Mouse (Mus musculus) layer of hippocampus, postnatal 14 days (tissue): ENCODE results near the gene Ablim1. TPM values are rescaled to one million over a fixed set of nuclear protein-coding genes. Genes with fewer than 3 reads are reported as not detected.

Experiments
- DNase-seq, 2 experiments: peaks; one replicate each; pipeline ENCODE4 v3.0.0; 2021 to 2022; ENCODE audit warnings: low spot score in 2 of 2, mixed read lengths in 1 of 2
- total RNA-seq, 2 experiments: library from RNA; stranded (reverse); gene quantifications; 2 replicates each; pipeline ENCODE4 v1.2.3; 2021

Ablim1 gene
- total RNA-seq, 2 experiments from 2014 or later = 68.1 to 78.3 TPM

GRCm38 (mm10) chr19:57130591-57130990, 184.1 kb downstream of the Ablim1 start:
- DNase-seq = no peak

DNA sequence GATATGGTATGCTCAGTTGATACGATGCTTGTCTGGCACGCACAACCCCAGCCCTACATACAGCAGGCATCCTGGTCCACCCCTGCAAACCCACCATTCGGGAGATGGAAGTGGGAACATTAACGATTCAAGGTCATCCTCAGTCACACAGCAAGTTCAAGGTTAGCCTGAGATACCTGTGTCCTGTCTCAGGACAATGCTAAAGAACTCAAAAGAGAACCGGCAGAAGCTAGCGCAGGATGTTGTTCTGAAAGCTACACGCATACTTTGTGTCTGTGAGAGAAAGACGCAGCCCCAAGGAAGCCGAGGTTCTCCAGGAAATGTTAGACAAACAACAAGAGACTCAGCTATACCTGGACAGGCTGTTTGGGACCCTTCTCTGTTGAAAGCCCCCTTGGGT, 185.0 kb downstream of the Ablim1 start:
- DNase-seq = no peak

DNA sequence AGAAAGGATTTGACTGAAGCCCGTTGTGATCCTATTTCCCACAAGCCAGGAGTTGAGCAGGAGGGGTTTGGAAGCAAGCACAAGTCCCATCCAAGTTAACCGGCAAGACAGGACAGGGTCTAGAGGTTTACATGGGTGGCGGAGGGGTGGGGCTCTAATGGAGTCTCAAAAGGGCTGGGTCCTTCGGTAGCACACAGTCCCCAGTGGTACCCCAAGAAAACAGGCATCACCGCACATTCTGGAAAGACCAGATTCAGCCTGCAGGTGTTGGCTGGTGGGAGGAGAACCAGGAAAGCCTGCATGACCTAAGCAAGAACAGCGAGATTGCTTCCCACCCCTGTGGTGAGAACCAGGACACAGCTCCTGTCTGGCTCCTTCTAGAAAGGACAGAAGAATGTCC, 186.7 kb downstream of the Ablim1 start:
- no peak for DNase-seq

DNA sequence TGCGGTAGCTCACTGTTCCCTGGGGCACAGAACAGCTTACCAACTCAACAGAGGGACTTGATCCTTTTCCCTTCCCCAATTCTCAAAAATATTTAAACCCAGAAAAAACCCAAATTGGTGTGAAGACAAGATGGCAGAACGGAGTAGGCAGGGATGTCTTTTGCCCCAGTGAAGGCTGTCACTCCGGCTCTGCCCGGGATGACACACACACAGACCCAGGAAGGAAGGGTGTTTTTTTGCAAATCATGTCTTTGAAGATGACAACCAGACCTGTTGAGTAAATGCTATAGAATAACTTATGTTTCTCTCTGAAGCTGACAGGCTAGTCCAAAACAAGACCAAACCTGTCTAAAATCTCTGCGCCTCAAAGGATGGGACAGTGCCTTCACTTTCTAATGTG, 187.2 kb downstream of the Ablim1 start:
- DNase-seq = no peak

- DNase-seq = no peak
Measured at GRCm38 (mm10) chr19:57126950-57127349, 187.8 kb downstream of the Ablim1 start.

GRCm38 (mm10) chr19:57124906-57125305, 189.8 kb downstream of the Ablim1 start:
- no peak for DNase-seq

GRCm38 (mm10) chr19:57124138-57124519, 190.6 kb downstream of the Ablim1 start:
- DNase-seq = no peak

DNA sequence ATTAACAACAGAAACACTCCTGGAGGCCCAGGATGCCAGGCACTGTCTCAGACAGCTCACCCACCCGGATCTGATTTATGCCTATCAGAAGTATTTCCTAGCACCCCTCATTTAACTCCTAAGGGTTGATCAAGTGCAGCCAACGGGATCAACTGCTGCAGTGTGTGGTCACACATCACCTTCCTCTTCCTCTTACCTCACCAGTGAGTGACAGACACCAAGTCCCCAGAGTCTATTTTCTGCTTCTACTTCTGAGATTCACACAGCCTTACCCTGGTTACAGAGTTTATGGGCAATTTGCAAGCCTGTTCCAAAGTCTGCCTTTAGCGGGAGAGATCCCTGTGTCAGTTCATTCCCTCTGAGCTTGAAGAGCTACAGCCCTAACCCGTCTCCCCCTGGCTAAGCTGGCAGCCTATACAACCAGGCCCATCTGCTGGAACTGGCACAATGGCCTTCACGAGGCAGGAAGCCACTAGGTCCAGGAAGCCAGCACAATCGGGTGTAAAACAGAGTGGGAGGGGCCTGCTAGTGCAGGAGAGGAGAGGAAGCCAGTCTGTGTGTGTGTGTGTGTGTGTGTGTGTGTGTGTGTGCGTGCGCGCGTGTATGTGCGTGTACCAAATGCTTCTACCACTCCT, 191.1 kb downstream of the Ablim1 start:
- peak; percentile 49 to 68 for DNase-seq

- DNase-seq = no peak
Measured at GRCm38 (mm10) chr19:57122261-57122660, 192.5 kb downstream of the Ablim1 start.

DNA sequence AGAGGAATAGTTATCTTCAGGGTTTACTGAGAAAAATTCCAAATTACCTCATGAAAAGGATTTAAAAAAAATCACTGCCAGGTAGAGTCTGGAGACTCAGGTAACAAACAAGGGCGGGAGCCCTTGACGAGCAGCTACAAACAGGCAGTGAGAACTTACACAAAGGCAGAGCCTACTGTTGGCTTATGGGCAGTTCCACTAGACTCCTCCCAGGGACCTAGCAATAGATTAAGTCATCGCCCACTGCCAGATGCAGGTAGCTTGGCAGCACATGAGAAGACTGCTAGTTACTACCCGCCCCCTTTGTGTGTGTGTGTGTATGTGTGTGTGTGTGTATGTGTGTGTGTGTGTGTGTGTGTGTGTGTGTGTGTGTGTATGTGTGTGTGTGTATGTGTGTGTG, 193.7 kb downstream of the Ablim1 start:
- DNase-seq = no peak

DNA sequence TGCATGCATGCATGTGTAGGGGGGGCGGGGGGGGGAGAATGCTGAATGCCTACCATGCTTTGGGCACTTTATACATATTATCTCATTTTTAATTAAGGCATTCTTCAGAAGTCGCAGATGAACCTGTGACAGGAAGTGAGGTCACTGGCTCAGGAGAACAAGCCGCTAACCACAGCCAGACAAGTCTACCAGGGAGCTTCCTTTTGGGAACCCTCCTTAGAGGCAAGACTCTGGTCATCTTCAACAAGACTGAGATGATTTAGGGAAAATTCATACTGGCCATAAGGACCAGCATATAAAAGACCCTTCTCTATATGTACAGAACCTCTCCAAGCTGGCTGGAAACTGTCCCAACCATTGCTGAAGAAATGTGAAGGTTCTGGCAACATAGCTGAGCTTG, 195.1 kb downstream of the Ablim1 start:
- no peak for DNase-seq

DNA sequence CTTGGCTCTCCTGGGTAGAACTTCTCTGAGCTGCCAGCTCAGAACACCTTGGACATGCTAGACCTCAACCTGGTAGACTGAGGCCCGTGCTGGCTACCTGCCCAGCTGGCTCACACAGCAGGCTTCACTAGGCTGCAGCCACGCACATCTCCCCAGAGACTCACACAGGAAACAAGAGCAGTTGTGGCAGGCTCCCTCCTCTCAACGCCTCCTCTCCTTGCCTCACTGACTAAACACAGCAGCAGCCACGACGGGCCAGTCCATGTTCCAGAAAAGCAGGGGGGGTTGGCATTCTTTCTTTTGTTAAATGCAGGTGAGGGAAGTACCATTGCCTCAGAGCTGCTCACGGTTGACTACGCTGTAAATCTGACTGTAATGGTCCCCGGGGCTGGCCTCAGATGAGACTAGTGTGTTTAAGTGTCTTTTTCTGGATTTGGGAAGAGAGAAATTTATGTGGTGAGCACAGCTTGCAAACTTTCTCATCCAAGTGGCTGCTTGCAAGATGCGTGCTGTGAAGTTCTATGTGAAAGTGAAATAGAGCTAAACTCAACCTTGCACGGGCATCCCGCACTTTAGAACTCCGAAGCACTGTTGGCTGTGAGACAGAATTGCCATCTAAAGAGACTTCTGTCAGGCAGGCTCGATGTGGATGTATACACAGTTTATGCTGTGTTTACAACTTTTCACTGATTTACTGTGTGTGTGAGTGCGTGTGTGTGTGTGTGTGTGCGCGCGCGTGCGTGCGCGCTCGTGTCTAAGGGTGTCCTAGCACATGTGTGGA, 195.7 kb downstream of the Ablim1 start:
- DNase-seq = peak; percentile 53 to 56

DNA sequence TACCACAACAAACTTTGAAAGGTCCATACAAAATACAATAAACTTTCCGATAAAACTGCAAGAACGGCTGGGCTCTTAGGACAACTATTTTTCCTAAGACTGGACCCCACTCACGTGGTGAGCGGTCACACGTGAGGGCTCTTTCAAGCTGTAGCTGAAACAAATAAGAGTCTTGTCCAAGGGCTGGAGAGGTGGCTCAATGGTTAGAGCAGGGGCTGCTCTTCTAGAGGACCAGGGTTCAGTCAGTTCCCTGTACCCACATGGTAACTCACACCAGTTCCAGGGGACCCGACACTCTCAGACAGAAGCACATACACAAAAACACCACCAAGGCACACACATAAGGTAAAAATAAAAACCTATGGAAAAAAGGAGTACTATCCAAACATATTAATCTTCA, 197.0 kb downstream of the Ablim1 start:
- DNase-seq = no peak

DNA sequence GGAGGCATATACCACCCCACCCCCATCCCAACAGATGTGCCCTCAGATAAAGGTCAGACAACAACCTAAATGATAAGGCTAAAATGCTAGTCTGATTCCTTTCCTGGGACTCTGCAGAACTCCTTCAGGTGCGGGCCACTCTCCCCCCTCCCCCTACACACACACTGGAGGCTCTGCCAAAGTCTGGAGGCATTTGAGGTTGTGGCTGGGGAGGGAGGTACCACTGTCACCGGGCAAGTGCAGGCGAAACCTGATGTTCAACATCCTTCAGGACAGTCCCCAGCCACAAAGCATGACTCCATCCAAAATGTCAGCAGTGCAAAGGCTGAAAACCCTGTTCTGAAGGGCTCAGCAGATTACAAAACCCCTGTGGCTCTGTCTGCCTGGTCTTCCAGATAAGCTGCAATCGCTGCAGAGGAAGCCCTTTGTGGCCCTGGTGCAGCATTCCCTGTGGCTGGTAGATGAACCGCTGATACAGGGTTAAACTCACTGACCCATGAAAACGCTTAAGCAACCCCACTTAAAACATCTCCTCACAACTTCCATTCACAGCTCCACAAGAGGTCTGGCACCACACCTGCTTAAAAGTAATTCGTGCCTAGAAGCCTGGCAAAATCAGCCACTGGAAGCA, 197.7 kb downstream of the Ablim1 start:
- no peak for DNase-seq

GRCm38 (mm10) chr19:57115670-57116069, 199.0 kb downstream of the Ablim1 start:
- no peak for DNase-seq

DNA sequence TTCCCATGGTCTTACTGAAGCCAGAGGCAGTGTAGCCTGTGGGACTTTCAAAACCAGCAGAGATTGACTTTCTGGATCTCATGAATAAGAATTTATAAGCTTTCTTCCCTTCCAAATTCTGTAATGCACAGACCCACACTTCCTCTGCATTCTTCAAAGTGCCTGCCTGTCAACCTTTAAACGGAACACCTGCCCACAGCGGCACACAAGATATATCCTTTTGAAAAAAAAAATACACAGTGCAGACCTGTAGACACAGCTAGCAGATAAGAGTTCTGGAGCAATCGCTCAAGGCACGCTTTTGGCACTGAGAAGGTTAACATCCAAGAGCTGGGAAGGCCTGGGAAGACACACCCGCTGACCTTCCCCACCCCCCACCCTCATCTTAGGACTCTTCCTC, 199.8 kb downstream of the Ablim1 start:
- DNase-seq = no peak

- no peak for DNase-seq
Measured at GRCm38 (mm10) chr19:57113975-57114374, 200.7 kb downstream of the Ablim1 start.

DNA sequence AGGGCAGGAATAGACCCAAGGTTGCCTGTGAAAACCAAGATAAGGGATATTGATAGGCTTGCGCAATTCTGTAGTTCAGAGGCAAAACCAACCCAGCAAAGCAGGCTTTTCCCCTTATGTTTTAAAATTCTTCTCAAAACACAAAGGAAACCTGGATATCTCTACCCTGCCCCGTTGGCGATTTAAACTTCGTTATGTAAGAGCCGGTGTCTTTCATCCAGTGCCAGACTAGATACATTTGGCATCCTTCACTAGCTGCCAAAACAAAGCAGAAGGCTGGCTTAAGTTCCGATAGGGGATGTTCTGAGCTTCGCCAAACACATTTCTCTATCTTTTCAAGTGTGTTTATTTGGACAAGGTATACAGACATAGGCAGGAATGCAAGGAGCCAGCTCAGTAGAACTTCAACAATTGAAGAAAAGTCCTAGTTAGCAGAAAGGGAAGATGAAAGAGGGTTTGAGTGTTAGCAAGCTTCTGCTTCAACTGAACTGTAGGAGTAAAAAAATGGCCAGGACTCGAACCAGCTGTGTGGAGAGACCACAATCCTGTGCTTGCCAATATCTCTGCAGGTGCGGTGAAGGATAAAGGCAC, 201.8 kb downstream of the Ablim1 start:
- no peak for DNase-seq

- DNase-seq = no peak
Measured at GRCm38 (mm10) chr19:57112231-57112815, 202.4 kb downstream of the Ablim1 start.

GRCm38 (mm10) chr19:57111301-57111700, 203.4 kb downstream of the Ablim1 start:
- no peak for DNase-seq

- no peak for DNase-seq
Measured at GRCm38 (mm10) chr19:57109620-57110019, 205.1 kb downstream of the Ablim1 start.

DNA sequence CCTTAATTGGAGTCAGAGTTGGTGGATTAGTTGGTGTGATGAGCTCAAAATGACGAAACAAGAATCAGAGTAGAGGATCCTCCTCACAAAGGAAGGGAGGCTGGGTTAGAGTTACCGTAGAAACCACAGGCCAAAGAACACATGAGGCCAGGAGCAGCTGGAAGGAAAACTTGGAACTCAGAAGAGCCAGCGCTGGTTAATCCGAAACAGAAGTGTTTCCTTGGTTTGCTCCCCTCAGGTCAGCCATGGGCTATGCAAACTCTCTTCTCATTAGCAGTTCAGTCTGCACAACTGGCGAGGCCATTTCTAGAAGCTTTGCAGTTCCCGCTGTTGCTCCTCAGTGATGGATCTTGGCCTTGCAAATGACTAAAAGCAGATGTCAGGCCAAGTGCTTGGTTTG, 208.2 kb downstream of the Ablim1 start:
- no peak for DNase-seq
